ENCODE assay signal across 9 mouse cellular contexts in the genomic region with DNA sequence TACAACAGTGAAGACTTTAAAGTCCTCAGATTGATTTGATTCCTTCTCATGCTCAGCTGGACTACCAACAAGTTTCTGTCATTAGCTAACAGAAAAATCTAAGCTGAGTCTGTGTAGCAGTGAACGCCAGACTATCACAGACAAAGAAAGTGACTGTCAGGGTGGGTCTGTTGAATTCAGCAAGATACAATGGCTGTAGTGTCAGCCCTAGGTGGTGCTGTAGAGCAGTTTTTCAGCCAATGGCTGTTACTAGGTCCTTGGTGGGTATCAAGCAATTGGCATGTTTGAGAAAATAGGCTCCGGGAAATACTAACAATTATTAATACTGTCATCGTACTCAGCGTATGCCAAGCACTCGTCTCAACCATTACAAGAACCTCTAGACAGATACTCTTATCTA.
DNase-seq lines count a peak whose midpoint lies in the region; ATAC-seq lines count a peak whose summit lies in the region.
"Had no signal": no experiment of that assay in that cellular context is flagged by ENCODE, and none has a peak within 500 bp of the region (broad histone marks: within the 10 kb centered on the region; RNA-seq: fewer than 3 reads in every experiment).

No protein-coding gene starts in this region.

- 0 out of 2 replicates have a peak overlapping the region, but pooled peaks have one; percentile 6 for H3K27ac ChIP-seq in forebrain, embryonic 10.5 days
- H3K27ac ChIP-seq in forebrain, embryonic 13.5 days, result no peak overlapping the region
- peak overlapping the region; percentile 56; the same call in 1 of the 2 replicates for H3K27ac ChIP-seq in hindbrain, embryonic 13.5 days
- H3K27ac ChIP-seq in midbrain, embryonic 14.5 days (replicated peaks; ENCODE audit: low read depth, low read length), result no peak overlapping the region
- H3K27ac ChIP-seq: stomach, embryonic 15.5 days had no signal

- no peak for DNase-seq in forebrain, embryonic 10.5 days (ENCODE audit: extremely low spot score, low spot score)
- DNase-seq in left cerebral cortex, postnatal 4 days, result peak; percentile 66
- DNase-seq in left cerebral cortex, postnatal 36 days (ENCODE audit: low spot score in 2 of 2), result no peak
- DNase-seq in adrenal gland, adult 8-10 months, result peak; percentile 11
- DNase-seq in midbrain, embryonic 14.5 days, result peak; percentile 68
- DNase-seq in c-Kit-positive CD71-positive TER-119-positive erythroid progenitor cells, embryonic 14.5 days (ENCODE audit: low spot score), result no peak

- H3K4me3 ChIP-seq in forebrain, embryonic 10.5 days, result no peak overlapping the region
- no peak overlapping the region for H3K4me3 ChIP-seq in forebrain, embryonic 13.5 days
- H3K4me3 ChIP-seq in hindbrain, embryonic 13.5 days, result no peak overlapping the region
- no peak overlapping the region for H3K4me3 ChIP-seq in midbrain, embryonic 14.5 days (replicated peaks; ENCODE audit: low read depth, low read length)
- H3K4me3 ChIP-seq: stomach, embryonic 15.5 days had no signal

- no peak overlapping the region for H3K9ac ChIP-seq in forebrain, embryonic 13.5 days
- no peak overlapping the region for H3K9ac ChIP-seq in hindbrain, embryonic 13.5 days
- H3K9ac ChIP-seq in midbrain, embryonic 14.5 days (replicated peaks; ENCODE audit: low read length), result no peak overlapping the region
- H3K9ac ChIP-seq: stomach, embryonic 15.5 days had no signal

- intact Hi-C loops in left cerebral cortex, postnatal 4 days (cut with DNase I), result loop anchor here (10.0 kb wide), 1 partner anchor 459 kb away; no protein-coding TSS in a partner anchor
- intact Hi-C loops in left cerebral cortex, postnatal 36 days (cut with DNase I), result no loop called here

- no peaks in the 10 kb centered on the region for H3K36me3 ChIP-seq in forebrain, embryonic 10.5 days (replicated peaks)
- no peaks in the 10 kb centered on the region for H3K36me3 ChIP-seq in forebrain, embryonic 13.5 days (ENCODE audit: poor library complexity, severe bottlenecking)
- no peaks in the 10 kb centered on the region for H3K36me3 ChIP-seq in hindbrain, embryonic 13.5 days
- H3K36me3 ChIP-seq in midbrain, embryonic 14.5 days (ENCODE audit: control insufficient read depth, insufficient read depth, low read length), result no peaks in the 10 kb centered on the region
- H3K36me3 ChIP-seq: stomach, embryonic 15.5 days had no signal

- H3K4me1 ChIP-seq in forebrain, embryonic 10.5 days, result peaks cover 6% of the 10 kb centered on the region
- peaks cover under 1% of the 10 kb centered on the region; the same call in 1 of the 2 replicates for H3K4me1 ChIP-seq in forebrain, embryonic 13.5 days
- H3K4me1 ChIP-seq in hindbrain, embryonic 13.5 days (replicated peaks), result peaks cover 10% of the 10 kb centered on the region
- H3K4me1 ChIP-seq in midbrain, embryonic 14.5 days (ENCODE audit: control insufficient read depth, insufficient read depth, low read length), result peaks cover 4% of the 10 kb centered on the region
- H3K4me1 ChIP-seq: stomach, embryonic 15.5 days had no signal

- no peaks in the 10 kb centered on the region for H3K9me3 ChIP-seq in forebrain, embryonic 10.5 days
- no peaks in the 10 kb centered on the region for H3K9me3 ChIP-seq in forebrain, embryonic 13.5 days (replicated peaks)
- H3K9me3 ChIP-seq in hindbrain, embryonic 13.5 days, result no peaks in the 10 kb centered on the region
- no peaks in the 10 kb centered on the region for H3K9me3 ChIP-seq in midbrain, embryonic 14.5 days (ENCODE audit: control insufficient read depth, low read length)
- H3K9me3 ChIP-seq: stomach, embryonic 15.5 days had no signal

- WGBS in forebrain, embryonic 10.5 days, result 82% methylated on average over 5 of the region's 5 CpGs
- 75% methylated on average over 5 of the region's 5 CpGs for WGBS in forebrain, embryonic 13.5 days
- WGBS in hindbrain, embryonic 13.5 days, result 63% methylated on average over 5 of the region's 5 CpGs
- 75% methylated on average over 5 of the region's 5 CpGs for WGBS in midbrain, embryonic 14.5 days

- no peak overlapping the region for H3K4me2 ChIP-seq in forebrain, embryonic 13.5 days
- H3K4me2 ChIP-seq in hindbrain, embryonic 13.5 days, result no peak overlapping the region
- no peak overlapping the region for H3K4me2 ChIP-seq in midbrain, embryonic 14.5 days (ENCODE audit: low read length)
- H3K4me2 ChIP-seq: stomach, embryonic 15.5 days had no signal

- no peaks in the 10 kb centered on the region for H3K27me3 ChIP-seq in forebrain, embryonic 10.5 days (ENCODE audit: poor library complexity, severe bottlenecking)
- H3K27me3 ChIP-seq in forebrain, embryonic 13.5 days, result no peaks in the 10 kb centered on the region
- H3K27me3 ChIP-seq in hindbrain, embryonic 13.5 days, result no peaks in the 10 kb centered on the region
- no peaks in the 10 kb centered on the region for H3K27me3 ChIP-seq in midbrain, embryonic 14.5 days (ENCODE audit: control insufficient read depth, insufficient read depth, low read length)
- H3K27me3 ChIP-seq: stomach, embryonic 15.5 days had no signal

- no peak for ATAC-seq in forebrain, embryonic 13.5 days
- 0 out of 2 replicates have a peak, but pooled peaks have one; percentile 54 for ATAC-seq in hindbrain, embryonic 13.5 days (ENCODE audit: low FRiP score)
- ATAC-seq in midbrain, embryonic 14.5 days (ENCODE audit: low FRiP score, low TSS enrichment), result no peak

Comparison
In these comparisons a context has a peak if more than half of its experiments do, and no peak if none do; other contexts are left out.
1. DNase-seq: peak in left cerebral cortex, postnatal 4 days (single experiment), adrenal gland, adult 8-10 months (single experiment) and midbrain, embryonic 14.5 days (single experiment); none in forebrain, embryonic 10.5 days (single experiment), left cerebral cortex, postnatal 36 days (0 of 2) and c-Kit-positive CD71-positive TER-119-positive erythroid progenitor cells, embryonic 14.5 days (single experiment).
2. H3K27ac ChIP-seq: peak in forebrain, embryonic 10.5 days (single experiment) and hindbrain, embryonic 13.5 days (single experiment); none in forebrain, embryonic 13.5 days (single experiment) and midbrain, embryonic 14.5 days (single experiment).